Mouse (Mus musculus) heart, embryonic 10.5 days (tissue): ENCODE results near the gene Fam169b. TPM values are rescaled to one million over a fixed set of nuclear protein-coding genes. Genes with fewer than 3 reads are reported as not detected.

Experiments
- DNase-seq: peaks from one replicate; pipeline ENCODE4 v3.0.0-alpha.2; 2017; ENCODE audit warnings: low spot score
- H3K27ac ChIP-seq: fragments of 300-500 bp; sonication (generic); 2 replicates; pipeline ENCODE4 v1.5.1; 2016; ENCODE audit warnings: mild to moderate bottlenecking
- H3K27me3 ChIP-seq: fragments of 300-500 bp; sonication (generic); 2 replicates; pipeline ENCODE4 v1.6.1; 2016; ENCODE audit warnings: mild to moderate bottlenecking; ENCODE audit not compliant: poor library complexity, insufficient read depth, severe bottlenecking
- H3K36me3 ChIP-seq: fragments of 300-500 bp; sonication (generic); 2 replicates; pipeline ENCODE4 v1.6.1; 2016; ENCODE audit warnings: mild to moderate bottlenecking, moderate library complexity
- H3K4me1 ChIP-seq: fragments of 300-500 bp; sonication (generic); 2 replicates; pipeline ENCODE4 v1.6.1; 2016; ENCODE audit warnings: mild to moderate bottlenecking
- H3K4me3 ChIP-seq: fragments of 300-500 bp; sonication (generic); 2 replicates; pipeline ENCODE4 v1.5.1; 2016; ENCODE audit warnings: mild to moderate bottlenecking, moderate library complexity
- H3K9me3 ChIP-seq: fragments of 300-500 bp; sonication (generic); 2 replicates; pipeline ENCODE4 v1.6.1; 2016; ENCODE audit warnings: mild to moderate bottlenecking, moderate library complexity
- WGBS: fragments of 180-500 bp; shearing (Covaris S2); methylation state at CpG from one replicate; pipeline ENCODE4 v1.1.7; 2016; 5-methylcytosine and 5-hydroxymethylcytosine counted together
- polyA plus RNA-seq: library from polyadenylated mRNA; unstranded; fragments of >200 nt; fragmentation: Nextera tagmentation; extraction: Ambion mirVana; gene quantifications from 2 replicates; pipeline ENCODE4 v1.2.1, GENCODE M21; 2016

Gene Fam169b
- polyA plus RNA-seq, 1 experiment from 2014 or later: 0.19 TPM

GRCm38 (mm10) chr7:68246249-68246648 lies 27.4 kb upstream of the Fam169b start:
- WGBS: 79% methylated on average over 8 of the region's 8 CpGs
- DNase-seq: no peak
- no peaks in the 10 kb centered on the region for H3K27me3 ChIP-seq
- H3K4me3 ChIP-seq: no peak overlapping the region
- no peaks in the 10 kb centered on the region for H3K36me3 ChIP-seq
- no peaks in the 10 kb centered on the region for H3K4me1 ChIP-seq
- H3K9me3 ChIP-seq: no peaks in the 10 kb centered on the region
- no peak overlapping the region for H3K27ac ChIP-seq

GRCm38 (mm10) chr7:68250411-68250810 lies 23.2 kb upstream of the Fam169b start:
- no peak for DNase-seq
- no peaks in the 10 kb centered on the region for H3K9me3 ChIP-seq
- H3K27ac ChIP-seq: no peak overlapping the region
- WGBS: 67% methylated on average over 1 of the region's 1 CpGs
- no peaks in the 10 kb centered on the region for H3K36me3 ChIP-seq
- no peaks in the 10 kb centered on the region for H3K4me1 ChIP-seq
- H3K4me3 ChIP-seq: no peak overlapping the region
- no peaks in the 10 kb centered on the region for H3K27me3 ChIP-seq

- H3K27me3 ChIP-seq: no peaks in the 10 kb centered on the region
- DNase-seq: no peak
- H3K9me3 ChIP-seq: no peaks in the 10 kb centered on the region
- WGBS: 87% methylated on average over 3 of the region's 3 CpGs
- H3K4me3 ChIP-seq: no peak overlapping the region
- no peaks in the 10 kb centered on the region for H3K36me3 ChIP-seq
- H3K4me1 ChIP-seq: no peaks in the 10 kb centered on the region
- H3K27ac ChIP-seq: no peak overlapping the region
Measured at GRCm38 (mm10) chr7:68250902-68251301, 22.7 kb upstream of the Fam169b start.

GRCm38 (mm10) chr7:68257767-68258166 lies 15.9 kb upstream of the Fam169b start:
- H3K4me1 ChIP-seq: peaks cover 28% of the 10 kb centered on the region
- 74% methylated on average over 2 of the region's 2 CpGs for WGBS
- H3K9me3 ChIP-seq: no peaks in the 10 kb centered on the region
- H3K4me3 ChIP-seq: 0 out of 2 replicates have a peak overlapping the region, but pooled peaks have one; percentile 18
- no peaks in the 10 kb centered on the region for H3K27me3 ChIP-seq
- peak overlapping the region; percentile 75 for H3K27ac ChIP-seq
- no peak for DNase-seq
- H3K36me3 ChIP-seq: no peaks in the 10 kb centered on the region

- 35% methylated on average over 17 of the region's 17 CpGs for WGBS
- Histone ChIP-seq H3K4me3 (0 out of 2 replicates have a peak overlapping the region, but pooled peaks have one; percentile 18), H3K9me3 (no peaks in the 10 kb centered on the region), H3K27ac (peak overlapping the region; percentile 75), H3K36me3 (no peaks in the 10 kb centered on the region), H3K4me1 (peaks cover 32% of the 10 kb centered on the region), H3K27me3 (0 out of 2 replicates have a peak, but pooled peaks cover 4% of the 10 kb centered on the region)
- peak; percentile 94 for DNase-seq
Measured at GRCm38 (mm10) chr7:68258326-68259150, 15.1 kb upstream of the Fam169b start.

- Histone ChIP-seq H3K9me3 (no peaks in the 10 kb centered on the region), H3K27me3 (peaks cover 8% of the 10 kb centered on the region), H3K27ac (no peak overlapping the region), H3K36me3 (no peaks in the 10 kb centered on the region), H3K4me1 (peaks cover 43% of the 10 kb centered on the region), H3K4me3 (no peak overlapping the region)
- WGBS: 50% methylated on average over 6 of the region's 6 CpGs
- DNase-seq: no peak
Measured at GRCm38 (mm10) chr7:68259523-68260081, 14.0 kb upstream of the Fam169b start.

- 71% methylated on average over 8 of the region's 8 CpGs for WGBS
- no peak for DNase-seq
- Histone ChIP-seq H3K9me3 (no peaks in the 10 kb centered on the region), H3K4me1 (peaks cover 38% of the 10 kb centered on the region), H3K4me3 (no peak overlapping the region), H3K27me3 (peaks cover 17% of the 10 kb centered on the region), H3K27ac (no peak overlapping the region), H3K36me3 (no peaks in the 10 kb centered on the region)
Measured at GRCm38 (mm10) chr7:68262612-68263200, 10.9 kb upstream of the Fam169b start.

GRCm38 (mm10) chr7:68263346-68264027 lies 10.2 kb upstream of the Fam169b start:
- DNase-seq: no peak
- Histone ChIP-seq H3K4me1 (peaks cover 30% of the 10 kb centered on the region), H3K9me3 (no peaks in the 10 kb centered on the region), H3K36me3 (no peaks in the 10 kb centered on the region), H3K4me3 (peak overlapping the region; percentile 57), H3K27ac (peak overlapping the region; percentile 49; the same call in 1 of the 2 replicates), H3K27me3 (peaks cover 17% of the 10 kb centered on the region)
- WGBS: 49% methylated on average over 8 of the region's 8 CpGs

GRCm38 (mm10) chr7:68264028-68264453 lies 9.6 kb upstream of the Fam169b start, which contains the start of gene Pgpep1l:
Pgpep1l (minus strand) TSS chr7:68264233.
- WGBS: 4% methylated on average over 25 of the region's 25 CpGs
- no peak for DNase-seq
- Histone ChIP-seq H3K4me3 (peak within 1 kb of the TSS; percentile 57), H3K4me1 (peaks cover 25% of the 10 kb centered on the region), H3K9me3 (no peaks in the 10 kb centered on the region), H3K36me3 (no peaks in the 10 kb centered on the region), H3K27me3 (peaks cover 17% of the 10 kb centered on the region), H3K27ac (peak within 1 kb of the TSS; percentile 49)

GRCm38 (mm10) chr7:68264531-68264930 lies 9.1 kb upstream of the Fam169b start:
- H3K4me1 ChIP-seq: peaks cover 20% of the 10 kb centered on the region
- H3K27ac ChIP-seq: peak overlapping the region; percentile 36; the same call in 1 of the 2 replicates
- no peak for DNase-seq
- peaks cover 17% of the 10 kb centered on the region for H3K27me3 ChIP-seq
- H3K36me3 ChIP-seq: no peaks in the 10 kb centered on the region
- H3K9me3 ChIP-seq: no peaks in the 10 kb centered on the region
- 15% methylated on average over 14 of the region's 14 CpGs for WGBS
- peak overlapping the region; percentile 57 for H3K4me3 ChIP-seq

GRCm38 (mm10) chr7:68265391-68265790 lies 8.2 kb upstream of the Fam169b start:
- 38% methylated on average over 7 of the region's 7 CpGs for WGBS
- DNase-seq: no peak
- H3K27ac ChIP-seq: no peak overlapping the region
- no peaks in the 10 kb centered on the region for H3K9me3 ChIP-seq
- H3K36me3 ChIP-seq: no peaks in the 10 kb centered on the region
- H3K4me3 ChIP-seq: no peak overlapping the region
- peaks cover 17% of the 10 kb centered on the region for H3K27me3 ChIP-seq
- H3K4me1 ChIP-seq: peaks cover 16% of the 10 kb centered on the region

- Histone ChIP-seq H3K27ac (no peak overlapping the region), H3K4me3 (no peak overlapping the region), H3K4me1 (peaks cover 16% of the 10 kb centered on the region), H3K9me3 (no peaks in the 10 kb centered on the region), H3K27me3 (peaks cover 17% of the 10 kb centered on the region), H3K36me3 (no peaks in the 10 kb centered on the region)
- no peak for DNase-seq
- WGBS: 41% methylated on average over 6 of the region's 6 CpGs
Measured at GRCm38 (mm10) chr7:68266691-68267090, 6.9 kb upstream of the Fam169b start.
